Mouse (Mus musculus) layer of hippocampus, adult 11-12 months (tissue): ENCODE measurements around the gene Klhdc7a.
"Not testable (repeated sequence)": the region's sequence is repeated elsewhere in the genome, so short reads cannot be mapped to it uniquely, and the experiment has no call there.

ENCODE experiments used
- DNase-seq: peaks from one replicate; pipeline ENCODE4 v3.0.0; 2022; ENCODE audit warnings: low spot score

Klhdc7a gene

DNA sequence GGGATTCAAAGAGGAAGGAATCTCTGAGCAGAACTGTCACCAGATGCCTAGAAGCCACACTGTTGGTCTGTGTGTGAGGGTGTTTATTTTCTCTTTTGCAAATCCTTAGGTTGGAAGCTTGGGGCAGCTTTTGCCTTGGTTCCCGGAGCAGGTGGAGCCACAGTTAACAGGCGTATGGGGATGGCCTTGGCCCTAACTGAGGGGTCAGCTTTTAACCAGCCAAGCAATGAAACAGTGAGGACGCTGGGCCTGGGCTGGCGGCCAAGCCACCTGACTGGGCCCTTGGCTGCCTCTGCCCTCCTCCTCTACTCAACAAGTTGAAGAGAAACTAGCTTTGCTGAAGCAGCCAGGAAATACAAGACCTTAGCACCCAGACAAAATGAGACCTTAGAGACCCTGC, at the start of gene Klhdc7a:
Gene Klhdc7a (minus strand): TSS at position 105 of the 400 bp plus-strand sequence.
- DNase-seq = peak; percentile 68

DNA sequence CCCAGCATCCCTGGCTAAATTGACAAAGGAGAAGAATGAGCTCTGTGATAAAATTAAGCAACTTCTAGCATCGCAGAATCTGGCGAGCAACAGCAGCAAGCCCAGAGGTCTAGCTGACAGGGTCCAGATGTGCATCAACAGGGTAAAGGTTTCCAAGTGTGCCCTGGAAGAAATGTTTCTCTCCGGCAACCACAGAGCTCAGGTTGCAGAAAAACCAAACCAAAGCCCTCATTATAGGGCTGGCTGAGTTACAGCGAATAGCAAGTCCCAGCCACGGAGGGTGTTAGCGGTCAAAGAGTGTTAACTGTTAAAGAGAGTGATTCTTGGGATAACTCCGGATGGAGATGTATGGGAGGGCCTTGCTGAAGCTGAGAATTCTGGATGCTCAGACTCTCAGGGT, 48.1 kb upstream of the Klhdc7a start:
- DNase-seq = no peak

DNA sequence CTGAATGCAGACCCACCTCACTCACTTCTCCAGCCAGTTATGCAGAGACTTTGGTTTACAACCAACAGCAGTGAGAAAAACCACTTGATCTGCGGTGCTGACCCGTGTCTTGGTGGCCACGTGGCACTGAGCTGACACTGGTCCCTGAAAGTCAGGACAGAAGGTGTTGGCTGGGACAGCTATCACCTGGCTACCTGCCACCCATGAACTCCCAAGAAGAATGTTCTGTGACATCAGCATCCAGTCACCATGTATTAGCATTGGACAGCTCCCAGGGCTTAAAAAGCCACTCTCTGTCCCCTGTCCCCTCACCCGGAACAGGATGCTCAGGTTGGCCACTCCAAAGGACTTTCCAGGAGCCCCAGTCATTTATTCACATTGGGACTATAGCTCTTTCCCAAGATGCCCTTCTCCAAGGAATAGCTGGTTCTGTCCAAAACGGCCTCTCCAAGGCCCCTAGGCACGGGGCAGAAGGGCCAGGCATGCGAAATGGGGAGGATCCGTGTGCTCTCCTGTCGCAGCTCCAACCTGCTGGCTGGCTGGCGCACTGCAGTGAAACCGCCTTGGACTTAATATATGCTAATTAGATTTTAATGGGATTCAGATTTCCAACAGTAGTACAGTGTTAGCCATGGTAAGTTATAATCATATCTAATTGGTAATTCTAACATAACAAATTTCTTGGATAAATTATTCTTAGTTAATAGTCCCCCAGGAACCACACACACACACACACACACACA, 43.1 kb upstream of the Klhdc7a start:
- no peak for DNase-seq

DNA sequence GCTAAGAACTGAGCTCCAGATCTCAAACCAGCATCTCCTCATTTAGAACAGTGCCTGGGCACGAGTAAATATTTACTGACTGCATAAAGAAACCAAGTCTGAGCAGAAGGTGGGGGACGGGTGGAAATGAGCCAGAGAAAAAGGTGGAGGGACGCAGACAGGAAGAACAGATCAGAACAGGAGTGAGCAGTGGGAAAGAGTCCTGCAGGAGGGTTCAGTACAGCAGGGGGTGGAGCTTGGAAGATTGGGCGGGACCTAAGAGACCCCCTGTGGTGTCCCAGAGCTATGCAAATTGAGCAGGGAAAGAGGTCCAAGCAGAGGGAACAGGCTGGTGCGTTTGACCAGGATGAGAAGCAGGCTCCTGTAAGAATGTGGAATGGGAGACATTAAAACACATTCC, 37.1 kb upstream of the Klhdc7a start:
- no peak for DNase-seq

DNA sequence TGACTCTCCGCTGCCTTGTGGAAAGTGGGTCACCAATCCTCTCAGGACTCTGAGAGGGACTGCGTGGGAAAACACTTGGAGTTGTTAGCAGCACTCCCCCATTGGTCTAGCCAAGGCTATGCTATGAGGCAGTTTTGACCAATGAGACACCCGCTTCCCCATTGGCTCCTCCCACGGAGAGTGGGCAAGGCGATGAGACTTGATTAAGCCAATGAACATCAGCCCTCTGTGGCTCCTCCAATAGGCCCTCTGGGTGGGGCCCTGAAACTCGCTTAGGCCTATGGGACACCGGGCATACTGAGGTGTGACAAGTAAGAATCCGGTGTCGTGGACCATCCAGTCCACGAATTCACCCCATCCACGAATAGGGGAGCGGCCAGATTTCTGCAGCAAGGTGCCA, 36.3 kb upstream of the Klhdc7a start:
- peak; percentile 51 for DNase-seq

DNA sequence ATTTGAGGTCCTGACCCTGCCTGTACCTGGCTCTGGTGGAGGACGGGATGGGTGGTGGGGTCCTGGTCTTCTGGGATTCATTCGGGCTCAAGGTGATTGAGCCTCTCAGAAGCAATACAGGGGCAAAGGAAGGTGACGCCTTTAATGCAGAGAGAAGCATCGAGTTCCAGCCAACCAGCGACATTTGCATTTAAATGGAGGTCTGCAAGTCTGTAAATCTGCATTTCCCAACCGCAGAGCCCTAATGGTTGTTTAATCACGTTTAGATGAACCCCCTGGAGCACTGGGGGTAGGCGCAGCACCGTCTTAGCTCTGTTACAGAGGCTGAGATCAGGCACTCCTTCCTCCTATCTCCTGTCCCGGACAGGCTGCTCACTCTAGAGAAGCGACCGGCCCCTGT, 34.2 kb upstream of the Klhdc7a start:
- no peak for DNase-seq

DNA sequence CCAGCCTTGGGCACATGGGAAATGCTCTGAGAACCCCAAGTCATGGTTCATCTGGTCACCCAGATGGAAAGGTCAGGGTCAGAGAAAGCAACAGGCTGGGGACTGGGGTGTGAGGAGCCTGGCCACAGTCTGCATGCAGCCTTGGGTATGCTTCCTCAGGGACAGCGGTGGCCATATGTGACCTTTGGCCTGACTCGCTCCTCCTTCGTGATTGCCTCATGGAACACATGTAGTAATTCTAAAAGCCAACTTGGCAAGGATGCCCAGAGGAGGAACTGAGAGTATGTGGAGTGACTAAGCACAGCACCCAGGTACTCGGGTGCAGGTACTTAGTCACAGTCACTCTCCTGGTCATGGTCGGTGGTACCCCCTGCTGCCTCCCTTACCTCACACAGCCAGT, 33.1 kb upstream of the Klhdc7a start:
- no peak for DNase-seq

DNA sequence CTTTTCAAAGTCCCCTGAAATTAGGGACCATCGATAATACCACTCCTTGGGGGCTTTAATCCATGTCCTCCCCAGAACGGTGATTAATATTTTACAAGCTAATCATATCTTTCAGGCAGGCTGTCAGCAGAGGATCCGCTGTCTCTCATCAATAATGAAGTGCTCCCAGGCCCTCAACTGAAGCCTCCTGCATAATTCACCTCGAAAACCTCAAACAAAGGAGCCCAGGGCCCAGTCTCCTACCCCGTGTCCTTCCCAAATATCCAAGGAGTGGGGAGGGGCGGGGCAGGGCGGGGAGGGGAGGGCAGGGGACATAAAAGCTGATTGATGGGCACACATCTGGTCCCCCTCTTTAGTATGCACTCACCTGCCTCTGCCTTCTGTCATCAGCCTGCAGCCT, 31.2 kb upstream of the Klhdc7a start:
- DNase-seq = no peak

DNA sequence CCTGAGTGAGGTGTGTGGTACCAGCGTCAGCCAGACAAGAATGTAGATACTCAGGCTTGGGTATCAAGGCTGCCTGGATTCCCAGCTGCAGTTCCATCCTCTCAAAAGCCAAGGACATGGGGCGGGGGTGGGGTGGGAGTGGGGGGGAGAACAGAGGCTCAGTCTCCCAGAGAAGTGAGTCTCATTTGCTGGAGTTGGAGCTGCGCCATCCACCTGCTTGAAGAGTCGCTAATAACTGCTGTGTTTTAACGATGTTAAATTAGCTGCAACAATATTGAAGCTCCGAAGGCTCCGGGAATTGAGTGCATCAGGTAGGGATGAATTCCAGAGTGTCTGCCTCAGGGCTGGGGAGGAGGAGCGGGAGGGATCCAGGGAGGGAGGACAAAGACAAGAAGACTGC, 27.8 kb upstream of the Klhdc7a start:
- no peak for DNase-seq

DNA sequence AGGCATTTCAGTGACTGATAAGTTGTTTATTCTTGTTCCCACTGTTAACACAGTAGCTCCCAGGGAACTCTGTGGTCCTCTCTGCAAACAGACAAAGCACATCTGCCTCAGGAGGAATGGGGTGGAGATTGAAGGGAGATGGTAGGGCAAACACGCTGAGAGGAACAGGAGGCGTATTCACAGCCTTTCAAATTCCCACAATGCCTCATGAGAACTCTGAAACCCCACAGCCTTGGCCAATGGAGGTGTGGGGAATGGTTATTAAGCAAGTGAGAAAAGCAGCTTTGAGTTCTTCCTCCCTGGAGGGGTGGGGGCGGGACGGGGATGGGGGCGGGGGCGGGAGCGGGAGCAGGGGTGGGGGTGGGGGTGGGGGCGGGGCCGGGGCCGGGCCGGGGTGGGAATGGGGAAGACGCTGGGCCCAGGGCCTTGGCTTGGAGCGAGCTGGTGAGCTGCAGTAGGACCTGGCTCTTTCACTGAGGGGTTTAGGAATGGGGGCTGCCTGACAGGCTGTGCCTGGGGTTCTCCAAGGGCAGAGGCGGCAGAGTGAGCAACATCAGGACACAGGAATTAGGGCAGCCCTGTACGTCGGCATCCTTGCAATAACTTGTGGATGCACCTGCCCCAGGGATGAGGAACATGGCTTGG, 25.4 kb upstream of the Klhdc7a start:
- no peak for DNase-seq

DNA sequence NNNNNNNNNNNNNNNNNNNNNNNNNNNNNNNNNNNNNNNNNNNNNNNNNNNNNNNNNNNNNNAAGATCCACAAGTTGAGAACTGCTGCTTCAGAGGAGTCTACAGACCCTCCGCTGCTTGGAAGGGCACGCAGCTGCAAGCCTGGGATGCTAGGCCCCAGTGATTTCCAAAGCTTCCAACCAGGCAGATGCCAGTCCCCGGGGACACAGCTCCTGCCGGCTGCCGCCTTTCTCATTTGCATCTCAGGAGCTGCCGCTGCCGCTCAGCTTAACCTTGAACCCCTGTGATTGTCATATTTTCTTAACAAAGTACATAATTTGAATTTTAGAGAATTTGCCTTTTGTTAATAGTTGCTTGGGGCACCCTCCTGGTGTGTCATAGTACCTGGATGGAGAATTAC, 19.1 kb upstream of the Klhdc7a start:
- no peak for DNase-seq

DNA sequence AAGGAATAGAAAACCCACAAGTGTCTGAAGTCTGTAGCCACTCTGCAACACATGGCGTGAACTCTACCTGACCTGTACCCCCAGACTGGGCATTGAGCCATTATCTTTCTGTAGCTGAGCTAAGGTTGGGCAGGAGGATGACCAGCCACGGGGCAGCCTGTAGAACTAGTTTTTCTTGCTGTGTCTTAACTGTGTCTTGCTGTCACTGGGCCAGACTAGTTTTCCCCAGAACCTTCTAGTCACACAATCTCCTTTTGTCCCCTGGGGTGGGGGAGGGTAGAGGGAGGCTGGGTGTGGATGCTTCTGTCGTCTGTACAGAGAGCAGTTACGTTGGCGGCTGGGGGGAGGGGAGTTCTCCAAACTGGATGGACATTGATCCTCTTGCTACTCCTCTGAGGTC, 10.9 kb upstream of the Klhdc7a start:
- no peak for DNase-seq

DNA sequence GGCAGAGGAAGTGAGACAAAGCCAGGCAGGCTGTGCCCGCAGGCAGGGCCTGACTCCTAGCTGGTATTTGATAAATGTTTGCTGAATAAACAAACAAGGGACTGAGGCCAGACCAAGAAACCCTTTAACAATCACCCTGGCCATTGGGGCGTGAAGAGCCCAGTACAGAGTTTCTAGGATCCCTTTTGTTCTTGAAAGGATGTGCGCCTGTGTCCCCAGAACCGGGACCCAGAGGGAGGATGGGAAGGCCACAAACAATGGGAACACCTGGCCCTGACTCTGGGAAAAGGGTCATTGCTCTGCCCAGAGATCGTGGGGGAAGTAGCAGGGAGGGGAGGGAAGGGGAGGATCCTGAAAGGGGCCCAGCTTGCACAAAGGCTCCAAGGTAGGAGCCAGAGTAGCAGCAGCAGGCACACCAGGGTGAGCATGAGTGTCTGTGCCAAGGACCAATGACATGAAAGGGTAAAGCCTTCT, 9.5 kb upstream of the Klhdc7a start:
- DNase-seq = no peak

DNA sequence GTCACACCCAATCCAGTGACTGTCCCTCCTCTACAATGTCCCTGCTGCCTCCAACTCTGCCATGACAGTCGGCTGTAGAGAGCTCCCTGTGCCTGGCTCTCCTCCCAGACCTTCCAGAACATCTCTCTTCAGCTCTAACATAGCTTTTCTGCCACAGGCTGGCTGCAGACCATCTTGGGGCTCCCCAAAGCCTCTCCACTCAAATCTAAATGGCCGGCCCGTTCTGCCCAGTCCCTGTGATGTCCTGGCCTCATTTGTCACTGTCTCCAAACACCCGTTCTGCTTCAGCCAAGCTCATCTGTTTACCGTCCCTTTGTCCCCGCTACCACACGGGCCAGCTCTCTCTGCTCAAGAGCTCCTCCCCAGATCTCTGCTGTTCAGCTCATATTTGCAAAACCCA, 6.7 kb upstream of the Klhdc7a start:
- DNase-seq = no peak

DNA sequence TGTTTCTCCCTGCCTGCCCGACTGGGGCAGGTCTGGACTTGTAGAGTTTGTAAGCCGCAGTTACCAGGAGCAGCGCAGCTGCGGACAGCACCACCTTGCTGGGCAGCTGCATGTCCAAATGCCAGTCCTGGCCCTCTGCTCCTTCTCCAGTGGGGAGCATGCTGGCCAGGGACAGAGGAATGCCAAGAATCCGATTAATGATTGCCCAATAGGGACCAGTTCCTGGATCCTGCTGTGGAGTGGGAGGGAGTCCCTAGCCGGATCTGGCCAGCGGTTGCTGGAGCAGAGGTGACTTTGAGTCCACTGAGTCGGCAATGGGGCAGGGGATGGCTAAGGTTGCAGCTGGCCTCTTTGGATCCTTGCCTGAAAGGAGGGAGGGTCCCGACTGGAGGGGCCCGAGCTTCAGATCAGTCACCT, 343 bp downstream of the Klhdc7a start:
- peak; percentile 20 for DNase-seq

DNA sequence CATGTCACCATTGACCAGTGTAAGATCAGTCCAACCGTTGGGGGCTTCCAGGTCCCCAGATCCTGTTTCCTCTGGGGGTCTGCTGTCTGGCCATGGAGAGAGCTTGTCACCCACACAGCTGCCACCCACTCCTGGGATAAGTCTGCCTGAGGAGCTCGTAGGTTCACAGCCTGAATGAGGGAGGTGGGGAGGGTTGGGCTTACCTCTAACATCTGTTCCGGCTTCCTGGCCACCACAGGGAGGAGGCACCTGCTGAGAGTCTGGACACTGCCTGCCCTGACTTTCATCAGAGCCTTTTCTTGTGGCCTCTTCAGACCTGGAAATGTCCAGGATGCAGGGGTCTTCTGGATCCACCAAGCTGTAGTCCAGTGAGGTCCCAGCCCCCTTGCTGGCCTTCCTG, 845 bp downstream of the Klhdc7a start:
- DNase-seq = no peak

DNA sequence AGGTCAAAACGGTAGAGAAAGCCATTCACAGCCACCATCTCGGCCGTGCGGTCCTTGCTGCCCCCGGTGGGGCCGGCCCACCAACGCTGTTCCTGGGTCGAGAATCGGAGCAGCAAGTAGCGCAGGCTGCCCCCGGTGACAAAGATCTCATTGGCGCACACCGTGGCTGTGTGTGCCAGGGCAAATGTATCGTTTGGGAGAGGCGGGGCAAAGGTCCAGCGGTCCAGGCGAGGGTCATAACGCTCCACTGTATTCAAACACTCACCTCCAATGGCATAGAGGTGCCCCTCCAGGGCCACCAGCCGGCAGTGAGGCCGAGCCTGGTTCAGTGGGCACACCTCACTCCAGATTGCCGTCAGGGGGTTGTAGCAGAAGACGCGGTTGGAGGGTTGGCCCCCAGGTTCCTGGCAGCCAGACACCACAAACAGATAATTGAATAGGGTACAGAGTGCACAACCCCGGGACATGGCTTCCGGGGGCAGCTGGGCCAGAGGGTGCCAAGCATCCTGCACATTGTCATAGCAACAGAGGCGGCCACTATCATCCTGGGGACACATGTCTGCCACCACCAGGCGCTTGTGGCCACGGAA, 2.1 kb downstream of the Klhdc7a start:
- DNase-seq = no peak

DNA sequence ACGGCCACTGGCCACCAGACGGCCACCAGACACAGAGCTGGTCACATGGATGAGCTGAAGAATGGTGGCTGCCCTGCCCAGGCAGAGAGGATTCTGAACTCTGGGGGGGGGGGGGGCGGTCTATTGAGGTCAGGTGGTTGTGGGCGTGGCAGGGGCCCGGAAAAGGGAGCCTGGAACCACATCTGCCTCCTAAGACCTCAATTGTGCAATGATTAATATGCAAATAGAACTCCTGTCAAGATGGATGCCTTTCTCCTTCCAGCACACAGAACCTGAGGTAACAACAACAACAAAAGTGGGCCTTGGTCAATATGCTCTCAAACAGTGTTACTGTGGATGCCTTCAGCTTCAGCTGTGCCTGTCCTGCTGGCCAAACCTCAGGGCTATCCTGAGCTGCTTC, 3.4 kb downstream of the Klhdc7a start:
- DNase-seq = no peak

DNA sequence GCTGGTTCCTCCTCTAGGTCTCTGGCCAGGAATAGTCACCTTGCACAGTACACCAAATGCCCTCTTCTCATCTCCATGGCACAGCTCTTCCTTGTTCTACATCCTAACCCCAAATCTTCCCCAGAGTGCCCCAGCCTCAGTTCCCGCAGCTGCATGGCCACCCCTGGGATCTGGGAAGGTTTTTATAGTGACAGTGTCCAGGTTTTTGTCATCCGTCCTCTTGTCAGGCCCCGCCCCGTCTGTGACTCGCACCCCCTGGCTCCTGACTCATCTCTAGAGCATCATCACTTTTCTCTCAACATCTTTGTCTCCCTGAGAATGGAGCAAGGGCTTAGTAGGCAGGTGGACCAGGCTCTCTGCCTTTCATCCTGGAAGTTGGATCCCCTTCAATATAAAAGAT, 3.9 kb downstream of the Klhdc7a start:
- no peak for DNase-seq

DNA sequence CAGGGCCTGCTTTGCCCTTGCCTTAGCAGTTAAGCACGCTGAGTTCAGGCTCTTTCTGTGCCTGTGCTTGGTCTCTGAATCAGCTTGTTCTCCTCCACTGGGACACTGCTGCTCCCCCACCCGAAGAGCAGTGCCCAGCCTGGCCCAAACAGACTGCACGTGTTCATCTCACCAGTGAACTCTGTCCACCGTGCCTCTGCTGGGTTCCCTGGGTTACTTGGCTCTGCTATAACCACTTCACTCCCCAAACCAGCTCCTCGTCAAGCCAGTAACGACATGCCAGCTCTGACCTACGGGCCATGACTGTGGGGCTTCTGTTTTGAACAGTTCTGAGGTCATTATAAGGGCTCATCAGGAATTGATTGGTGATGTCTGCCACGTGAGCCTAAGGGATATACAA, 4.8 kb downstream of the Klhdc7a start:
- peak; percentile 13 for DNase-seq

DNA sequence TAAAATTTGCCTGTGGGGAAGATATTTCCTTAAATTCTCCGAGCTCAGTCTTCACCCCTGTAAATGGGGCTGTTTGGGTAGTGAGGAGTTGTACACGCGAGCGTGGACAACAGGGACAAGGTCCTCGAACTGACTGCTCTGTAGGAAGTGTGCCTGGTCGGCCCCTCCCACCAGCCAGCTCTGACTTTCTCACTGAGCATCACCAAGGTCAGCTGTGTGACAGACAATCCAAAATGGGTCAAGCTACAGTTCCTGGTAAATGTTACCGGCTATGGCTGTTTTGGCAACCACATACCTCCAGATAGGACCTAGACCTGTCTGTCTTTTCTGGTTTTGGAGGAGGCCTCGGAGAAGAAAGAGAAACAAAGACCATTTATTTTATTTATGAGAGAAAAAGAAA, 6.0 kb downstream of the Klhdc7a start:
- DNase-seq = no peak

DNA sequence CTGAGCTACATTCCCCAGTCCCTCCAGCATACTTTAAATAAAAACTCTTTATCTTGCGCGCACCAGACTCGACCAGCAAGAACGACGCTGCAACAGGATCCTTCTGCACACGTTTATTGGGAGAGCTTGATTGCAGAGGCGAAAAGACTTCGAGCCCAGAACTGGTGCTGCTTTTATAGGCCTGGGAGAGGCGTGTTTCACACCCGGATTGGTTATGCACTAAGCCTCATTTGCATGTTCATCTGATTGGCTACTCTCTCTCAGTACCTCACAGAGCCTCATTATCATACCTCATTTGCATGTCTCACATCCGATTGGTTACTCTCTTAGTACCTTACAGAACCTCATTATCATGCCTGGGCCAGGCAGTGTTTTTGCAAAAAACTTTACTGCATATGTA, 6.5 kb downstream of the Klhdc7a start:
- not testable (repeated sequence) for DNase-seq

DNA sequence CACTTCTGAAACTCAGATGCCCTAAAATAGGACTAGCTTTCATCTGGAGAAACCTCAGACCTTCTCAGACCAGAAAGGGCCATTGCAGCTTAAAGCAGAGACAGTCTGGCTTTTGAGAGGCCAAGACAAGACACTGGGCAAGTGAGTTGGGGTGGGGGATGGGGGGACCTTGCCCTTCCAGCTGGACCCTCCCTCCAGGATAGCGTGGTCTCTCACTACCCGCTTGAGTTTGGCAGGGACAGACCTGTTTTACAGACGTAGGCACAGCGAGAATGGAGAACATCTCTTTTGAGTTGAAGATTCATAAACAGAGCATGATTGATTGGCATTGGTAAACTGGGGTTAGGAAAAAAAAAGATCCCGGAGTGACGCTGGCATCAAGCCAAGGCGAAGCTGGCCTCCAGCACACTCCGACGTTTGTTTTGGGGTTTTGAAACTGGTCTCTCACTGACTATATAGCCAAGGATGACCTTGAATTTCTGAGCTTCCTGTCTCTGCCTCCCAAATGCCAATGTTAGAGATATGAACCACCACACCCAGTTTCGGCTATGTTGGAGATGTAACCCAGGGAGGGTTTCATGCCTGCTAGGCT, 7.0 kb downstream of the Klhdc7a start:
- no peak for DNase-seq
